Mouse (Mus musculus): ENCODE data around the gene Apoc2.

The Apoc2 gene

DNA sequence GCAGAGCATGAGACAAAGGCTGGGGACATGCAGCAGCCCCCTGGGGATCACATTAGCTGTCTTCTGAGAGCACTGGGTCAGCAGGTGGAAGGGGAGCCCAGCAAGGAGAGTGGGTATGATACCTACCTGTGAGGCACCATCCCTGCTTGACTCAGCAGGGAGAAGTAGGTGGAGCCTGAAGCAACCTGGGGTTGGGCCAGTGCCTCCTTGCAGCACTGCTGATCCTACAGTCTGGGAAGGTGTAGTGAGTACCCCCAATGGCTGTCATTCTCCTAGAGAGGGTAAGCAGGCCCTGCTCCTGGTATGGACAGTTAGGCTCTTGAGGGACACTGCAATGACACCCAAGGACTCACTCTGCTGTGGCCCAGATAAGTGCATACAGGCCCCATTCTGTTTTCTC, 45.5 kb downstream of the Apoc2 start:
- no peak for DNase-seq (ENCODE audit: extremely low read depth, low read depth, low spot score)

GRCm38 (mm10) chr7:19629361-19629734, 48.4 kb downstream of the Apoc2 start, which contains the start of gene Relb:
Gene Relb, minus strand, starts transcription at chr7:19629438.
- DNase-seq (ENCODE audit: extremely low read depth, low read depth, low spot score), result no peak

- DNase-seq (ENCODE audit: extremely low read depth, low read depth, low spot score), result peak; percentile 92
Observed at GRCm38 (mm10) chr7:19628536-19629360, 49.0 kb downstream of the Apoc2 start.

DNA sequence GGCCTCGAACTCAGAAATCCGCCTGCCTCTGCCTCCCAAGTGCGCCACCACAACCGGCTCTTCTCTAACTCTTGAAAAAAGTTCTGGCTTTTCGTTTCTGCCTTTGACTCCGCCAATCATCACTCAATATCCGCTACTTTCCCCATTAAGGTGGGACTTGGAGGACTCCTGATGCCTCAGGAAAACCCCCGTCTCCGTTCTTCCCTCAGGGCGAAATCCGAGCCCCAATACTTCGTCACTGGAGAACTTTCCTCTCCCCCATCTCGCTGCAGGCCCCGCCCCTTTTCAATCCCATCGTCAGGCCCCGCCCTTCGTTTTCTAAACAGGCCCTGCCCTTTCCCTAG, 49.6 kb downstream of the Apoc2 start:
- DNase-seq (ENCODE audit: extremely low read depth, low read depth, low spot score), result no peak

DNA sequence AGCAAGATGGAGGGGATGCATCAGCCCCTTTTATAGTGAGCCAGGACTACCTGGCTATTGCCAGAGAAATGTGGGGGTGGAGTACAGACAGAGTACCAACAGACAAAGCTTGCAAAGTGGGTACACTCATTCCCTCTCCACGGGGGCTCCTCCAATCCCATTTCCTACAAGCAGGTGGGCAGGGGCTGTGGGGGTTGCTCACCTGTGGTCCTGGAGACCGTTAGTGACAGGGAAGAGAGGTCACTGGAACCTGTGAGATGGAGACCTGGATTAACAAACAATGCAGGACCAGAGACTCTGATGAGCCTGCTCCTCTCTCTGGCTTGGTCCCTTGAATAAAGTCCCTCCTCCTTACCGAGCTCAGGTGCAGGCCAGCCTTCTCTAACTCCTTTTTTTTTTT, 50.0 kb downstream of the Apoc2 start:
- no peak for DNase-seq (ENCODE audit: extremely low read depth, low read depth, low spot score)

- no peak for DNase-seq (ENCODE audit: extremely low read depth, low read depth, low spot score)
Observed at GRCm38 (mm10) chr7:19623433-19623832, 54.3 kb downstream of the Apoc2 start.

- no peak for DNase-seq (ENCODE audit: extremely low read depth, low read depth, low spot score)
Observed at GRCm38 (mm10) chr7:19622241-19622640, 55.5 kb downstream of the Apoc2 start.

Data from fat pad, adult 2 months (tissue).